Mouse (Mus musculus): ENCODE measurements around the gene Fam199x. TPM values are rescaled to one million over a fixed set of nuclear protein-coding genes. Genes with fewer than 3 reads are reported as not detected.

Gene Fam199x
- total RNA-seq (2021), result 10 to 100 TPM in 1 of 2 experiments, 1 to 10 TPM in 1; 9.3 to 10.4 TPM
- long read RNA-seq, experiment 1, full-length matches to known transcripts, result 1 of 1 reads
- long read RNA-seq, experiment 1, partial matches to known transcripts, result 0 of 1 reads
- long read RNA-seq, experiment 1, other reads (novel, unspliced or antisense), result 0 of 1 reads
- long read RNA-seq, experiment 2, full-length matches to known transcripts, result 5 of 7 reads
- long read RNA-seq, experiment 2, partial matches to known transcripts, result 0 of 7 reads
- long read RNA-seq, experiment 2, other reads (novel, unspliced or antisense), result 2 of 7 reads

DNA sequence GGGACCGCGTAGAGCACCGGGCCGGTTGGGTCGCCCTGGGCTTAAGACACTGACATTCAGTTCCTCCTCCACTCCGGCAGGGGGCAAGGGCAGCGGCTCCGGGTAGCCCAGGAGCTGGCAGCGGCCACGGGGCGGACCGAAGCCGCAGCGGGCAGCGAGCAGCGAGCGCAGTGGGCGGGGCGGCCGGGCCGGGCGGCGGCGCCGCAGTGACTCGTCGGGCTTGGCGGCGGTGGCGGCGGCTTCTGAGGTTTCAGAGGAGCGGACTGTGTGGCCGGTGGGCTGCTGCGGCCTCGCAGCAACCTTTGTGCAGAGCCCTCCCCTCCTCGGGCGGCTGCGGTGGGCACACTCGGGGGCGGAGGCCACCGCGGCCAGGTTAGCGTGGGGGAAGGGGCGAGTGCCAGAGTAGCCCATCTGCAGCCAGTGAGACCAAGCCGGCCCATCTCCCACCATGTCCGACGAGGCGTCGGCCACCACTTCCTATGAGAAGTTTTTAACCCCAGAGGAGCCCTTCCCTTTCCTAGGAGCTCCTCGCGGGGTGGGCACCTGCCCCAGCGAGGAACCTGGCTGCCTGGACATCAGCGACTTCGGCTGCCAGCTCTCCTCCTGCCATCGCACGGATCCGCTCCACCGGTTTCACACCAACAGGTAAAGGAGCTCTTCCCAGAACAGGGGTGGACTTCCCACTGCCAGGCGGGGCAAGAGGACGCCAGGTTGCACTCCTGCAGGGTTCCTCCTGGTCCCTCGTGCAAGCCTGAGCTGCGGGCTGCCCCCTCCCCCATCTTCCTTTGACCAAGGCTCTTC, at the start of gene Fam199x:
Fam199x (plus strand) TSS at position 170 of the 801 bp plus-strand sequence.
- peak; percentile 47 to 53 for DNase-seq (ENCODE audit: low spot score in 2 of 2)

DNA sequence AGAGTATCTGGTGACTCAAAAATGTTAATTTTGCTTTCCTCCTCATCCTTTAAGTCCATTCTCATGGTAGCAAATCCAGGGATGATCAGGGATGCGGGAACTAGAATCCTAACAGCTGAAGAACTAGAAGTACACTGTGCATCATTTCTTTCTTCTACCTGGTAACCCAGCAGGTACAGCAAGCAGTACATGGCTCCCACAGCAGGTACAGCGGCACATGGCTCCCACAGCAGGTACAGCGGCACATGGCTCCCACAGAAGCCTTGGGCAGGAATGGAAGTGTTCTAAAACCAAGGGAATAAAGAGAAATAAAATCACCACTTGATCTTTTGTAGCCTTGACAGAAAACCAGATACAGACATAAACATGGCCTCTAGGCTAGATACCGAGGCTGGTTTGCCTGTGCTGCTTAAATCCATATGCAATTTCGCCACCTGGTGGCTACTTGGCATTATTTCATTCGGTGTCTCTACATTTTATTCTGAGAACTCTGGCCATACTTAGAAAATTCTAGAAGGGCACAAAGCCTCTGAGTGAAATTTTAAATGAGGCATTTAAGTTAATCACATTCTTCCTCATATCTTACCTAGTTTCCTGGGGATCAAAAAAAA, 34.2 kb upstream of the Fam199x start:
- DNase-seq (ENCODE audit: low spot score in 2 of 2), result peak in 1 of 2 experiments; percentile 4

- no peak for DNase-seq (ENCODE audit: low spot score in 2 of 2)
Observed at GRCm38 (mm10) chrX:137017668-137018067, 31.7 kb upstream of the Fam199x start.

GRCm38 (mm10) chrX:137019310-137019709, 30.1 kb upstream of the Fam199x start:
- DNase-seq (ENCODE audit: low spot score in 2 of 2), result peak in 1 of 2 experiments; percentile 21

DNA sequence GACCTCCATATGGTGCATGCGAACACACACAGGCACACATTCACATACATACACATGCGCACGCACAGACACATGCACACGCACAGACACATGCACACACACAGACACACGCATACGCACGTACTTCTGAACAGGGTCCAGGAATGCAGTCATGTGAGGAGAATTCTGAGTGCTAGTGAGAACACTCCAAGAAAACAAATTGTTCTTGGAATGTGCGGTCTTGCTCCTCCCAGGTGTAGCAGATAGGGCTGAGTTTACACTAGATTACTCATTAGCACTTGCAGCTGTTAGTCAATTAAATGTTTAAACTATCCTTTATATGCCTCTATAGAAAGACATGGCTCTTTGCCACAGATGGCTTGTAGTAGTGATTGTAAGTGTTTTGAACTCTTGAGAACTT, 18.5 kb upstream of the Fam199x start:
- DNase-seq (ENCODE audit: low spot score in 2 of 2), result no peak

- DNase-seq (ENCODE audit: low spot score in 2 of 2), result no peak
Observed at GRCm38 (mm10) chrX:137031726-137032125, 17.7 kb upstream of the Fam199x start.

DNA sequence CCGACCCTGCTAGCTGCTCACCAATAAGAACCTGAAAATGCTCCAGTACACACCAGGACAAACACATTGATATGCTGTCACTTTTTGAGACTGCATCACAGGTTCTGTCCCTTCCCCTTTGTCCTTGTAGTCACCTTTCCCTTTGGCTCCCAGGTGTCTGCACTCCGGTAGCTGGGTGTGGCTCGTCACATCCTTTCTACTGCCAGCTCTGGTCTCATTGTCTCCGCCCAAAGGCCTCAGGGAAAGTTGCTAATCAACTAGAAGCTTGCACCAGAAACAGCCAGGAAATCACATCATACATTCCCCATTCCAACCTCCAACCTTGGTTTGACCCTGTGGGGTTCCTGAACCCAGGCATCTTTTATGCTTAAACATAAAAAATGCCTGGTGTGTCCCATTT, 15.1 kb upstream of the Fam199x start:
- DNase-seq (ENCODE audit: low spot score in 2 of 2), result no peak

DNA sequence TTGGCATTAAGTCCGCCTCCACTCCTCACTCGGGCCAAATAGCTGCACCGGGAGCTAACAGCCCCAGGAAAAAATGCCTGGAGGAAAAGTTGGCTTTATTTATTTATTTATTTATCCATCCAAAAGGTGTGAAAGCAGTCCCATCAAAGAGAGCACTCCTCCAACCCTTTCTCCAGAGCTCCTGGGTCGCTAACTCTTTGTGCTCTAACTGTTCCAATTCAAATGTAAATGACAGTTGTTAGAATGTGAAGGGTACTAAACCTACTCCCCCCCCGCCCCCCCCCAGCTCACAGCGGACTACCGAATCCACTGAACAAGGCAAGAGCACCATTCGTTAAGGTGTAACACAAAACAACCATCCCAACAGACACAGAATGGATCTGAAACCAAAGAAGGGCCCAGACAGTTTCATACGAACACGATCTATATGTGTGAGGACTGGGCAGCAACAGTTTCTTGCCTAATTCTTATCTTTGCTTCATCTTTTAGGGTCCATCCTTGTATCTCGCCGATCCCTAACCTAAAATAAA, 11.9 kb upstream of the Fam199x start:
- no peak for DNase-seq (ENCODE audit: low spot score in 2 of 2)

DNA sequence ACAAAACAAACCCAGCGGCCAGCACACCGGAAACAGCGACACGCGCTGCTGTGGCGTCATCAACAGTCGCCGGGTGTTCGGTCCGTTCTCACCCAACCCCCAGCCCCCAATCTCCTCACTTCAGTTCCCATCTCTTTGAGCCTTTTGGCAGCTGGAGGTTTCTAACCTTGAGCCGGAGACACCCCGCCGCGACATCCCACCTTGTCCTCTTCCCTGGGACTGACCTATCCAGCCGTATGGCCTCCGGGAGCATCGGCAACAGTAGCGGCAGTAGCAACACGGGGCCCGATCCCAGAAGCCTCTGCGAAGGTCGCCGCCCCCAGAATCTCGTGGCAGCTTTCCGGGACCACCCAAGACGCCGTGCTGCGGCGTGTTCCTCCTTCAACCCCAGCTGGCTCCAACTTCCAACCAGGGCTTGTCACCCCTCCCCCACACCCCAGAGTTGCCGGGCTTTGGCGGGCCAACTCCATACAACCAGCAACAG, 11.4 kb upstream of the Fam199x start, which contains the start of gene Slc25a53:
Slc25a53 (minus strand) TSS at position 303 of the 484 bp plus-strand sequence.
- DNase-seq (ENCODE audit: low spot score in 2 of 2), result peak; percentile 55 to 65

GRCm38 (mm10) chrX:137038502-137038901, 10.9 kb upstream of the Fam199x start:
- no peak for DNase-seq (ENCODE audit: low spot score in 2 of 2)

DNA sequence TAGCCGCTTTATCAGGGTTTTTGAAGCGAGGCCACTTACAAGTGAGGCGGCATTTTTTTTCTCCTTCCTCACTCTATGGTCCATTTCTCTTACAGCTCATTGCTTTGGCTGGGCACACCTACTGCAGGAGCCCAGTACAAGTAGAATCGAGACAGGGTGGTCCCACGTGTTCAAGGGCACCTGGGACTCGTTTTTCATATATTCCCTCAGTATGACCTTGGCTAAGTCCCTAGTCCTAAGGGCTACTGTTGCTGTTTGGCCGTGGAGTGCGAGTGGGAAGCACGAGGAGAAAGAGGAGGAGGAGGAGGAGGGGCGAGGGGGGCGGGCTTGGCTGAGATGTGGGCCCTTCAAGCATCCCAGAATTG, 352 bp upstream of the Fam199x start:
- no peak for DNase-seq (ENCODE audit: low spot score in 2 of 2)

DNA sequence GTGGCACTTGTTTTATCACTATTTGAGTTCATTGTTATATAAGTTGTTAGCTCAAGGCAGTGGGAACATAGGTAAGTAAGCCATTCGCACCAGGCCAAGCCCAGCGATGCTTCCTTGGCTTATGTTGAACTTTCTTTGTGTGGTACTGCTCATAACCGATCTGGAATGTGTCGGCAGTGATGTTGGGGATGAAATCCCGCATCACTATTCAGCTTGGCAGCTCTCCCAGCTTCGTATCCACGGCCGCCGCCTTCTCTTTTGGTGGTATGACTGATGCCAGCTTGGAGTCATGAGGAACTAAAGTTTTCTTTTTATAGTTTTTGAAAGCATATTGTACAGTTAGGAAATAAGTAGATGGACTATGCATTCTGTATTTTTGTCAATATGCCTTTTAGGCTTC, 13.8 kb downstream of the Fam199x start:
- no peak for DNase-seq (ENCODE audit: low spot score in 2 of 2)

DNA sequence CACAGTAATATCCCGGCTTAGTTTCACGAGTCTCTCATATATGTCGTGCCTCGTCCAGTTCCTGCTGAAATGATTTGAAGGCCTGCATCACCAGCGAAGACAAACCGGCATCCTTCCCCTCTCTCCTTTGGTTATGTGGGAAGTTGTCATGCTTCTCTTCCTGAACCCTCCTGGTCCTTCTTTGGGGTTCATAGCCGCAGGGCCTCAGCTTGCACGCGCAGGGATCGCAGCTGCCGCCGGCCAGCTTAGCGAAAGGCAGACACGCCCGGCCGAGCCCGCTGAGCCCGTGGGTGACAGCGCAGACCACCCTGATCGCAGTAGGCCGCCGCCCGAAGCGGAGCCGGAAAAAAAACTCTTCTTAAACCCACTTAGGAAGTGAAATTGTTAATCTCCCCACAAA, 55.1 kb downstream of the Fam199x start:
- DNase-seq (ENCODE audit: low spot score in 2 of 2), result no peak

- DNase-seq (ENCODE audit: low spot score in 2 of 2), result no peak
Observed at GRCm38 (mm10) chrX:137106498-137106897, 57.1 kb downstream of the Fam199x start.

DNA sequence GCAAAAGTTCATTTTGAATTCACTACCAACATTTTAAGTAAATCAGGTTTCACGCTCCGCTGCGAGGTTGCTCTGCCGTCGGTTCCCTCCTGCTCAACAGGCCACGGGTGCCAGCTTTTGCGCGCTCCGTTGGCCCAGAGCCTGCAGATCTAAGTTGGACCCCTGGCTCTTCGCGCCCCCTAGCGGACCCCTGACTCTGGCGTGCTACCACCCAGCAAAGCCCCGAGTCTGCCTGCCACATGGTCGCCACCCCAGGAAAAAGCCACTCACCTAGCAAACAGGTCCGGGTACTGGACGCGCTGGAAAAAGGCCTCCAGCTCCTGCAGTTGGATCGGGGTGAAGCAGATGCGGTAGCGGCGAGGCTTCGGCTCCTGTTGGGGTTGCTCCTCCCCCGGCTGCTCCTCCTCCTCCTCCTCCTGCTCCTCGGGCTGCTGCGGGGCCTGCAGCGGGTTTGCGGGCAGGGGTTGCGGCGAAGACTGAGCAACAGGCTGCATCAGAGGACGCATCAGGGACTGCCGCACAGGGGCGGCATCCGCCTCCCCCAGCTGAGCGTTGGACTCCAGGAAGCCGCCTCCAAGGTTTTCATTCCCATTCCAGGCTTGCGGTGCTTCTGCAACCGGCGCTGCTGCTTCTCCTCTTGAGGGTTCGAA, 68.8 kb downstream of the Fam199x start:
- no peak for DNase-seq (ENCODE audit: low spot score in 2 of 2)

DNA sequence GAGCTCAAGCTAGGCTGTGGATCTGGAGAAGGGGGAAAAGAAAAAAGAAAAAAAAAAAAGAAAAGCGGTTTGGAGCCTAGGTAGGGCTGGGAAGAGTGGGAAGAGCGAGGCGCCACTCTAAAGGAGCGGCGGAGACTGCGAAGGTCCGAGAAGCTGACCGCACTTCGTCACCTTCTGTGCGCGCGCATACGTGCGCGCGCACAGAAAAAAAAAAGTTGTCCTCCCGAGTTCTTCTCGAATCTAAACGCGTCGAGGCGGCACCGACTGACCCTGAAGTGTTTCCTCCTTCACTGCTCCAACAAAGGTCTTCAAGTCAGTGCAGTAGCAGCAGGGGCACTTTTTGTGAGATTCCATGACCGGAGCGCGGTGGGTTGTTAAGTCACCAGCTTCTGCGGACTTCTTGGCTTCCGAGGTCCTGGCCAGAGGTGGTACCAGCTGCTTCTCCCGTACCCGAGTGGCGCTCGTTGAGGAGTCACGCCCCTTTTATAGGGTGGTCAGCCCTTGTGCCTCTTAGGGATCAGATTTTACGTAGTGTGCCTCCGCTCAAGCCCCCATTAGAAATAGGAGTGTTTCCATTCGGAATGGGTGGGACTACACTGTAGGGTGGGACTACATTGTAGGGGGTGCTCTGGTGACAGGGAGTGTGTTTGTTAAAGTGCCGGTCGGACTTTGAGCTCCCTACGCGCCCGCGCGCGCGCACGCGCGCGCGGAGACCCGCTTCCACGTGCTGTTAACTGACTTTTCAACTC, 70.5 kb downstream of the Fam199x start:
- DNase-seq (ENCODE audit: low spot score in 2 of 2), result no peak

- DNase-seq (ENCODE audit: low spot score in 2 of 2), result no peak
Observed at GRCm38 (mm10) chrX:137121718-137122117, 72.3 kb downstream of the Fam199x start, which contains the start of gene Esx1. Gene Esx1, minus strand, starts transcription at chrX:137122083.

- DNase-seq (ENCODE audit: low spot score in 2 of 2), result no peak
Observed at GRCm38 (mm10) chrX:137127542-137127941, 78.1 kb downstream of the Fam199x start.
